In genomic region chr11:69471491-69471890, GRCm38 (mm10) we compare ENCODE assay signal across 12 mouse cellular contexts. TPM values are rescaled to one million over a fixed set of nuclear protein-coding genes. Genes with fewer than 3 reads are reported as not detected.
DNase-seq lines count a peak whose midpoint lies in the region; ATAC-seq lines count a peak whose summit lies in the region.
"Had no signal": no experiment of that assay in that cellular context is flagged by ENCODE, and none has a peak within 500 bp of the region (broad histone marks: within the 10 kb centered on the region; RNA-seq: fewer than 3 reads in every experiment).

No protein-coding gene starts in this region.

- ATAC-seq in embryonic facial prominence, embryonic 11.5 days (replicated peaks; ENCODE audit: insufficient number of reproducible peaks, low FRiP score, low TSS enrichment, low read depth), result no peak
- ATAC-seq: CD4-positive, CD25-positive, alpha-beta regulatory T cell, adult 4 months had no signal

- H3K27me3 ChIP-seq in heart, embryonic 10.5 days (ENCODE audit: insufficient read depth, poor library complexity, severe bottlenecking), result no peaks in the 10 kb centered on the region
- no peaks in the 10 kb centered on the region for H3K27me3 ChIP-seq in embryonic facial prominence, embryonic 11.5 days (ENCODE audit: control insufficient read depth, insufficient read depth, low read length)

- intact Hi-C loops in heart, postnatal 10 days (cut with DNase I), result no loop called here

- no peak overlapping the region for H3K9ac ChIP-seq in embryonic facial prominence, embryonic 11.5 days (replicated peaks; ENCODE audit: low read length)

- H3K4me2 ChIP-seq in embryonic facial prominence, embryonic 11.5 days (ENCODE audit: low read depth, low read length), result no peak overlapping the region
- H3K4me2 ChIP-seq: liver, embryonic 11.5 days had no signal

- H3K4me3 ChIP-seq in heart, embryonic 10.5 days, result peak overlapping the region; percentile 32; the same call in 1 of the 2 replicates
- no peak overlapping the region for H3K4me3 ChIP-seq in embryonic facial prominence, embryonic 11.5 days (ENCODE audit: low read depth, low read length)

- no peaks in the 10 kb centered on the region for H3K36me3 ChIP-seq in heart, embryonic 10.5 days
- H3K36me3 ChIP-seq in embryonic facial prominence, embryonic 11.5 days (replicated peaks; ENCODE audit: control insufficient read depth, insufficient read depth, low read depth, low read length), result no peaks in the 10 kb centered on the region

- H3K4me1 ChIP-seq in heart, embryonic 10.5 days, result peaks cover 35% of the 10 kb centered on the region
- no peaks in the 10 kb centered on the region for H3K4me1 ChIP-seq in embryonic facial prominence, embryonic 11.5 days (ENCODE audit: control insufficient read depth, insufficient read depth, low read length)

- no peak for DNase-seq in heart, embryonic 10.5 days (ENCODE audit: low spot score)
- no peak for DNase-seq in heart, postnatal 10 days
- DNase-seq in urinary bladder, postnatal 14 days (ENCODE audit: low spot score), result peak; percentile 10
- no peak for DNase-seq in urinary bladder, postnatal 25 days (ENCODE audit: low spot score)
- peak; percentile 24 for DNase-seq in embryonic facial prominence, embryonic 11.5 days (ENCODE audit: low spot score)
- DNase-seq in spleen, adult 12 weeks (ENCODE audit: low spot score), result no peak
- no peak for DNase-seq in cerebellum, adult 8-10 months
- no peak for DNase-seq in adrenal gland, postnatal 4 days (ENCODE audit: low spot score in 2 of 2)
- DNase-seq: cerebellum, adult 9-10 months; lung, postnatal 10 days had no signal

- no peaks in the 10 kb centered on the region for H3K9me3 ChIP-seq in heart, embryonic 10.5 days
- no peaks in the 10 kb centered on the region for H3K9me3 ChIP-seq in embryonic facial prominence, embryonic 11.5 days (replicated peaks; ENCODE audit: control insufficient read depth, low read length)

- peak overlapping the region; percentile 47; the same call in 1 of the 2 replicates for H3K27ac ChIP-seq in heart, embryonic 10.5 days
- no peak overlapping the region for H3K27ac ChIP-seq in embryonic facial prominence, embryonic 11.5 days (replicated peaks; ENCODE audit: low read depth, low read length)

- 2% methylated on average over 8 of the region's 8 CpGs for WGBS in heart, embryonic 10.5 days
- 12% methylated on average over 8 of the region's 8 CpGs for WGBS in embryonic facial prominence, embryonic 11.5 days

RNA-seq across cellular contexts. Expression of gene Kdm6b, which starts 58.0 kb away (rescaled TPM):
- 20.9 and 26.9 TPM in 2 replicates for polyA plus RNA-seq in heart, embryonic 10.5 days (2016; fragmentation: Nextera tagmentation; extraction: Ambion mirVana)
- total RNA-seq in heart, postnatal 10 days (2021), result 10 to 100 TPM; 48.3 to 52.2 TPM
- polyA plus RNA-seq in embryonic facial prominence, embryonic 11.5 days (2014; fragmentation: Nextera tagmentation; extraction: Ambion mirVana), result 25.9 and 26.2 TPM in 2 replicates
- 10 to 100 TPM; 48.7 to 52.5 TPM for total RNA-seq in adrenal gland, postnatal 4 days (2021)

Comparison
In these comparisons a context has a peak if more than half of its experiments do, and no peak if none do; other contexts are left out.
1. DNase-seq: peak in urinary bladder, postnatal 14 days (single experiment) and embryonic facial prominence, embryonic 11.5 days (single experiment); none in heart, embryonic 10.5 days (single experiment), heart, postnatal 10 days (0 of 2), urinary bladder, postnatal 25 days (single experiment), spleen, adult 12 weeks (single experiment), cerebellum, adult 8-10 months (single experiment) and adrenal gland, postnatal 4 days (0 of 2).